Mouse (Mus musculus) right cerebral cortex, postnatal 10 days (tissue): ENCODE data around the gene Vps41.
A peak's percentile ranks its signal among the peaks of the same experiment; 100 is the strongest.

Experiments used
- DNase-seq, 2 experiments: peaks; one replicate each; pipeline ENCODE4 v3.0.0; 2021; ENCODE audit warnings: low spot score in 2 of 2

Vps41 gene

GRCm38 (mm10) chr13:18717185-18717584, at the start of gene Vps41:
TSS of gene Vps41 (plus strand) at chr13:18717286.
- DNase-seq: peak; percentile 86 to 92

GRCm38 (mm10) chr13:18698518-18699065, 18.5 kb upstream of the Vps41 start:
- DNase-seq: peak; percentile 66 to 82

- DNase-seq: no peak
Measured at GRCm38 (mm10) chr13:18711685-18712084, 5.4 kb upstream of the Vps41 start.

- no peak for DNase-seq
Measured at GRCm38 (mm10) chr13:18716707-18717106, 379 bp upstream of the Vps41 start.

GRCm38 (mm10) chr13:18718461-18718860, 1.4 kb downstream of the Vps41 start:
- no peak for DNase-seq

- no peak for DNase-seq
Measured at GRCm38 (mm10) chr13:18730666-18731065, 13.6 kb downstream of the Vps41 start.

GRCm38 (mm10) chr13:18736590-18736989, 19.5 kb downstream of the Vps41 start:
- DNase-seq: no peak

- peak; percentile 70 to 73 for DNase-seq
Measured at GRCm38 (mm10) chr13:18743575-18744265, 26.6 kb downstream of the Vps41 start.

- no peak for DNase-seq
Measured at GRCm38 (mm10) chr13:18744266-18744652, 27.2 kb downstream of the Vps41 start.

GRCm38 (mm10) chr13:18757958-18758357, 40.9 kb downstream of the Vps41 start:
- DNase-seq: no peak

GRCm38 (mm10) chr13:18759361-18760056, 42.4 kb downstream of the Vps41 start:
- DNase-seq: no peak

- DNase-seq: no peak
Measured at GRCm38 (mm10) chr13:18761452-18761851, 44.4 kb downstream of the Vps41 start.

GRCm38 (mm10) chr13:18767893-18768292, 50.8 kb downstream of the Vps41 start:
- DNase-seq: no peak

GRCm38 (mm10) chr13:18768495-18768894, 51.4 kb downstream of the Vps41 start:
- DNase-seq: no peak

- DNase-seq: no peak
Measured at GRCm38 (mm10) chr13:18773437-18774198, 56.5 kb downstream of the Vps41 start.

GRCm38 (mm10) chr13:18781250-18781649, 64.2 kb downstream of the Vps41 start:
- no peak for DNase-seq

GRCm38 (mm10) chr13:18785702-18786101, 68.6 kb downstream of the Vps41 start:
- DNase-seq: no peak

GRCm38 (mm10) chr13:18788040-18788439, 71.0 kb downstream of the Vps41 start:
- no peak for DNase-seq

GRCm38 (mm10) chr13:18788689-18789088, 71.6 kb downstream of the Vps41 start:
- no peak for DNase-seq

GRCm38 (mm10) chr13:18789662-18790061, 72.6 kb downstream of the Vps41 start:
- no peak for DNase-seq

- DNase-seq: no peak
Measured at GRCm38 (mm10) chr13:18790086-18790485, 73.0 kb downstream of the Vps41 start.

- no peak for DNase-seq
Measured at GRCm38 (mm10) chr13:18791314-18791713, 74.2 kb downstream of the Vps41 start.
